Mouse (Mus musculus): ENCODE measurements around the gene Gm8332. TPM values are rescaled to one million over a fixed set of nuclear protein-coding genes. Genes with fewer than 3 reads are reported as not detected.

Gm8332 gene
- polyA plus RNA-seq, 1 experiment, result not detected

DNA sequence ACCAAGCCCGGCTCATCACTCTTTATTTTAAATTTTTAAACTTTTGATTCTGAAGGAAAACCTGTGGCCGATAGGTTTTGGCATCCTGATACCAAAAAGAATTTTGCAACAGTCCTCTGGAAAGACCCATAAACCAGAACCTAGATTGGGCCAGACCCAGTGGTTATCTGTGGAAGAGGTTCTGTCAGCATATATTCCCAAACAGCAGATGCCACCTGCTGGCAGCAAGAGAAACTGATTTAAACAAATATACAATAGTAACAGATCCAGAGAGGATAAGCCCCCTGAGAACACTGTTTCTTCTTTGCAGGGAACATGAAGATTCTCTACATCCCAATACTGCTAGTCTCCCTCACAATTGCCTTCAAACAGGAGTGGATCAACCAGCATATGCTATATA, 47.0 kb downstream of the Gm8332 start:
- Histone ChIP-seq H3K4me1 (ENCODE audit: control insufficient read depth, insufficient read depth, low read length) (no peaks in the 10 kb centered on the region), H3K4me3 (replicated peaks; ENCODE audit: extremely low read depth, low read depth, low read length) (no peak overlapping the region)
- DNase-seq, result no peak
- WGBS, result 80% methylated on average over 2 of the region's 2 CpGs
- TF ChIP-seq CTCF (IDR thresholded peaks at IDR 0.05; ENCODE audit: insufficient read depth, low read length) (no peak), POLR2A (IDR thresholded peaks at IDR 0.05; ENCODE audit: borderline replicate concordance, extremely low read depth, low read depth, low read length) (no peak)

Other genes with a start within 250 kb of the Gm8332 start
- gene Gm2075, start 238.3 kb downstream of the Gm8332 start, polyA plus RNA-seq (2012; rRNA removed), result not detected in 2 replicates
- gene Gm6803, start 231.3 kb downstream of the Gm8332 start, polyA plus RNA-seq (2012; rRNA removed), result not detected in 2 replicates
- not detected in 2 replicates for gene Gm2056, start 223.1 kb downstream of the Gm8332 start, polyA plus RNA-seq (2012; rRNA removed)
- gene Gm16368, start 166.4 kb downstream of the Gm8332 start, polyA plus RNA-seq (2012; rRNA removed), result not detected in 2 replicates
- gene Gm10436, start 68.0 kb downstream of the Gm8332 start, polyA plus RNA-seq (2012; rRNA removed), result not detected in 2 replicates
- not detected in 2 replicates for gene Gm5662, start 24.4 kb upstream of the Gm8332 start, polyA plus RNA-seq (2012; rRNA removed)
- gene Gm5039, start 73.9 kb upstream of the Gm8332 start, polyA plus RNA-seq (2012; rRNA removed), result not detected in 2 replicates
- 16.3 and 20.3 TPM in 2 replicates for gene Adck1, start 110.5 kb upstream of the Gm8332 start, polyA plus RNA-seq (2012; rRNA removed)